Mouse (Mus musculus) E14TG2a.4 (cell line): ENCODE measurements around the gene Serpine1.

Experiments used
- CTCF ChIP-seq: conservative IDR thresholded peaks from 2 replicates; pipeline ENCODE4 v1.5.1; 2014; ENCODE audit warnings: low read length
- NANOG ChIP-seq: IDR thresholded peaks from 2 replicates; pipeline ENCODE4 v1.6.1; 2014; ENCODE audit warnings: borderline replicate concordance, low read length, mixed read lengths

DNA sequence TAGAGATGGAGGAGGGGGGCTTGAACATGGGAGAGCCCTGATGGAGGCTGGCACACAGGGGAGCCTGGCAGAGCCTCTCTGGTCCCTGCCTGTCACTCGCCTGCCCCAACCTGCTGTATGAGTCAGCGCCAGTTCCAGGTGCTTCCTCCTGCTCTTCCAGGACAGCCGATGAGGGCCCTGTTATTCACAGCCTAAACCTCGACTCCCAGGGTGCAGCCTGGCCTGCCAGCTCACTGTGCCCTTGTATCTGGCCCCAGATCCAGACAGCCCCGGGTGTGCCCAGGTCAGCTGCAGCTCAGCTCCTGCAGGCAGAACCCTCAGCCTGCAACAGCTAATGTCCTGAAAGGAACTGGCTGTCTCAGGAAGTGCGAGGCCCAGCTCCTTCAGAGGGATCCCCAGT, 19.5 kb upstream of the Serpine1 start:
- no peak for TF ChIP-seq CTCF
- no peak for TF ChIP-seq NANOG
